Mouse (Mus musculus): ENCODE measurements around the gene Gm43518.

- no peak for TF ChIP-seq POLR2A (IDR thresholded peaks at IDR 0.05; ENCODE audit: borderline replicate concordance, control insufficient read depth, low read depth, low read length)
- TF ChIP-seq CTCF (IDR thresholded peaks at IDR 0.05; ENCODE audit: control insufficient read depth, insufficient read depth, low read length), result no peak
Observed at GRCm38 (mm10) chr5:123922112-123922511, 5.1 kb upstream of the Gm43518 start.
